Mouse (Mus musculus) kidney, embryonic 16.5 days (tissue): ENCODE data around the gene Camsap3. TPM values are rescaled to one million over a fixed set of nuclear protein-coding genes. Genes with fewer than 3 reads are reported as not detected.

Experiments
- ATAC-seq: fragments of 200-750 bp; cut with Nextera tagmentation; 2 replicates; pipeline ENCODE4 v1.8.0; 2017; ENCODE audit warnings: moderate TSS enrichment; ENCODE audit not compliant: low FRiP score, low TSS enrichment
- H3K27ac ChIP-seq: fragments of 300-500 bp; sonication (generic); 2 replicates; pipeline ENCODE4 v1.5.1; 2014; ENCODE audit warnings: low read length
- H3K27me3 ChIP-seq: fragments of 300-500 bp; sonication (generic); 2 replicates; pipeline ENCODE4 v1.6.1; 2014; ENCODE audit warnings: low read length, control low read depth, mixed read lengths; ENCODE audit not compliant: insufficient read depth
- H3K36me3 ChIP-seq: fragments of 300-500 bp; sonication (generic); 2 replicates; pipeline ENCODE4 v1.6.1; 2014; ENCODE audit warnings: low read length, control low read depth, mixed read lengths; ENCODE audit not compliant: insufficient read depth
- H3K4me1 ChIP-seq: fragments of 300-500 bp; sonication (generic); 2 replicates; pipeline ENCODE4 v1.6.1; 2014; ENCODE audit warnings: low read length, control low read depth, mixed read lengths; ENCODE audit not compliant: insufficient read depth
- H3K4me2 ChIP-seq: fragments of 300-500 bp; sonication (generic); replicated peaks from 2 replicates; pipeline ENCODE4 v1.6.1; 2014; ENCODE audit warnings: low read depth, low read length
- H3K4me3 ChIP-seq: fragments of 300-500 bp; sonication (generic); 2 replicates; pipeline ENCODE4 v1.5.1; 2014; ENCODE audit warnings: mild to moderate bottlenecking, low read length
- H3K9ac ChIP-seq: fragments of 300-500 bp; sonication (generic); replicated peaks from 2 replicates; pipeline ENCODE4 v1.6.1; 2014; ENCODE audit warnings: low read length
- H3K9me3 ChIP-seq: fragments of 300-500 bp; sonication (generic); 2 replicates; pipeline ENCODE4 v1.6.1; 2016; ENCODE audit warnings: low read length, control low read depth
- WGBS: fragments of 180-500 bp; shearing (Covaris S2); extraction: QIAGEN DNeasy Blood & Tissue Kit; methylation state at CpG from one replicate; pipeline ENCODE4 v1.1.7; 2014; 5-methylcytosine and 5-hydroxymethylcytosine counted together
- polyA plus RNA-seq: library from polyadenylated mRNA; unstranded; fragments of >200 nt; fragmentation: Nextera tagmentation; extraction: Ambion mirVana; gene quantifications from 2 replicates; pipeline ENCODE4 v1.2.1, GENCODE M21; 2015

Gene Camsap3
- polyA plus RNA-seq, 1 experiment from 2014 or later, result 13.7 TPM

GRCm38 (mm10) chr8:3598054-3598453, 11.0 kb downstream of the Camsap3 start:
- Histone ChIP-seq H3K27ac (no peak overlapping the region), H3K9ac (no peak overlapping the region), H3K4me1 (0 out of 2 replicates have a peak, but pooled peaks cover 4% of the 10 kb centered on the region), H3K36me3 (peaks cover 29% of the 10 kb centered on the region), H3K27me3 (no peaks in the 10 kb centered on the region), H3K4me3 (no peak overlapping the region), H3K4me2 (no peak overlapping the region), H3K9me3 (no peaks in the 10 kb centered on the region)
- ATAC-seq, result no peak
- WGBS, result 78% methylated on average over 3 of the region's 3 CpGs

- H3K9me3 ChIP-seq, result no peaks in the 10 kb centered on the region
- no peak overlapping the region for H3K27ac ChIP-seq
- no peak overlapping the region for H3K4me2 ChIP-seq
- H3K36me3 ChIP-seq, result peaks cover 40% of the 10 kb centered on the region
- ATAC-seq, result no peak
- WGBS, result 60% methylated on average over 1 of the region's 1 CpGs
- H3K27me3 ChIP-seq, result no peaks in the 10 kb centered on the region
- H3K4me3 ChIP-seq, result no peak overlapping the region
- 0 out of 2 replicates have a peak, but pooled peaks cover 4% of the 10 kb centered on the region for H3K4me1 ChIP-seq
- H3K9ac ChIP-seq, result no peak overlapping the region
Observed at GRCm38 (mm10) chr8:3599219-3599618, 12.1 kb downstream of the Camsap3 start.

GRCm38 (mm10) chr8:3600401-3600800, 13.3 kb downstream of the Camsap3 start:
- WGBS, result 77% methylated on average over 6 of the region's 6 CpGs
- H3K4me2 ChIP-seq, result no peak overlapping the region
- no peak overlapping the region for H3K4me3 ChIP-seq
- no peaks in the 10 kb centered on the region for H3K27me3 ChIP-seq
- peaks cover 47% of the 10 kb centered on the region for H3K36me3 ChIP-seq
- H3K27ac ChIP-seq, result no peak overlapping the region
- H3K9ac ChIP-seq, result no peak overlapping the region
- no peaks in the 10 kb centered on the region for H3K9me3 ChIP-seq
- 0 out of 2 replicates have a peak, but pooled peaks cover 4% of the 10 kb centered on the region for H3K4me1 ChIP-seq
- no peak for ATAC-seq

GRCm38 (mm10) chr8:3603439-3603838, 16.3 kb downstream of the Camsap3 start:
- no peak overlapping the region for H3K27ac ChIP-seq
- no peaks in the 10 kb centered on the region for H3K9me3 ChIP-seq
- ATAC-seq, result no peak
- H3K9ac ChIP-seq, result no peak overlapping the region
- H3K27me3 ChIP-seq, result no peaks in the 10 kb centered on the region
- no peak overlapping the region for H3K4me3 ChIP-seq
- H3K4me1 ChIP-seq, result no peaks in the 10 kb centered on the region
- peaks cover 55% of the 10 kb centered on the region for H3K36me3 ChIP-seq
- 61% methylated on average over 11 of the region's 13 CpGs for WGBS
- no peak overlapping the region for H3K4me2 ChIP-seq

- ATAC-seq, result peak; percentile 52; the same call in 1 of the 2 replicates
Observed at GRCm38 (mm10) chr8:3606593-3606992, 19.5 kb downstream of the Camsap3 start.

GRCm38 (mm10) chr8:3607822-3608221, 20.7 kb downstream of the Camsap3 start:
- Histone ChIP-seq H3K4me2 (no peak overlapping the region), H3K9ac (no peak overlapping the region), H3K9me3 (no peaks in the 10 kb centered on the region), H3K4me1 (no peaks in the 10 kb centered on the region), H3K36me3 (peaks cover 63% of the 10 kb centered on the region), H3K27ac (no peak overlapping the region), H3K27me3 (no peaks in the 10 kb centered on the region), H3K4me3 (no peak overlapping the region)
- 84% methylated on average over 7 of the region's 7 CpGs for WGBS
- no peak for ATAC-seq

More at GRCm38 (mm10) chr8:3606593-3606992, 19.5 kb downstream of the Camsap3 start:
- 82% methylated on average over 16 of the region's 16 CpGs for WGBS
- Histone ChIP-seq H3K9me3 (no peaks in the 10 kb centered on the region), H3K4me1 (no peaks in the 10 kb centered on the region), H3K27me3 (no peaks in the 10 kb centered on the region), H3K9ac (no peak overlapping the region), H3K36me3 (peaks cover 60% of the 10 kb centered on the region), H3K27ac (peak overlapping the region; percentile 57), H3K4me2 (no peak overlapping the region), H3K4me3 (no peak overlapping the region)

GRCm38 (mm10) chr8:3609046-3609815, 22.1 kb downstream of the Camsap3 start:
- Histone ChIP-seq H3K27me3 (no peaks in the 10 kb centered on the region), H3K4me1 (no peaks in the 10 kb centered on the region), H3K4me3 (no peak overlapping the region), H3K36me3 (peaks cover 63% of the 10 kb centered on the region), H3K27ac (peak overlapping the region; percentile 17), H3K9me3 (no peaks in the 10 kb centered on the region), H3K4me2 (no peak overlapping the region), H3K9ac (no peak overlapping the region)
- no peak for ATAC-seq
- 66% methylated on average over 12 of the region's 12 CpGs for WGBS

- H3K9ac ChIP-seq, result no peak overlapping the region
- H3K27me3 ChIP-seq, result no peaks in the 10 kb centered on the region
- peak overlapping the region; percentile 17 for H3K27ac ChIP-seq
- peaks cover 63% of the 10 kb centered on the region for H3K36me3 ChIP-seq
- no peaks in the 10 kb centered on the region for H3K9me3 ChIP-seq
- H3K4me1 ChIP-seq, result no peaks in the 10 kb centered on the region
- H3K4me3 ChIP-seq, result no peak overlapping the region
- WGBS, result 79% methylated on average over 6 of the region's 6 CpGs
- ATAC-seq, result peak; percentile 46; the same call in 1 of the 2 replicates
- no peak overlapping the region for H3K4me2 ChIP-seq
Observed at GRCm38 (mm10) chr8:3609816-3610150, 22.7 kb downstream of the Camsap3 start.

GRCm38 (mm10) chr8:3621199-3621970, 34.3 kb downstream of the Camsap3 start, which contains the start of the genes Xab2 and Pet100:
Gene Xab2, minus strand, starts transcription at chr8:3621316.
Gene Pet100, plus strand, starts transcription at chr8:3621548.
- Histone ChIP-seq H3K4me3 (peak within 1 kb of the TSS; percentile 79), H3K4me2 (peak within 1 kb of the TSS; percentile 81), H3K36me3 (peaks cover 15% of the 10 kb centered on the region), H3K27ac (no peak within 1 kb of the TSS), H3K9me3 (no peaks in the 10 kb centered on the region), H3K27me3 (no peaks in the 10 kb centered on the region), H3K4me1 (peaks cover 13% of the 10 kb centered on the region), H3K9ac (peak within 1 kb of the TSS; percentile 88)
- ATAC-seq, result peak; percentile 98
- under 1% methylated on average over 37 of the region's 37 CpGs for WGBS
